Mouse (Mus musculus): Measurements from ENCODE around the gene Pde4d.

Gene Pde4d

DNA sequence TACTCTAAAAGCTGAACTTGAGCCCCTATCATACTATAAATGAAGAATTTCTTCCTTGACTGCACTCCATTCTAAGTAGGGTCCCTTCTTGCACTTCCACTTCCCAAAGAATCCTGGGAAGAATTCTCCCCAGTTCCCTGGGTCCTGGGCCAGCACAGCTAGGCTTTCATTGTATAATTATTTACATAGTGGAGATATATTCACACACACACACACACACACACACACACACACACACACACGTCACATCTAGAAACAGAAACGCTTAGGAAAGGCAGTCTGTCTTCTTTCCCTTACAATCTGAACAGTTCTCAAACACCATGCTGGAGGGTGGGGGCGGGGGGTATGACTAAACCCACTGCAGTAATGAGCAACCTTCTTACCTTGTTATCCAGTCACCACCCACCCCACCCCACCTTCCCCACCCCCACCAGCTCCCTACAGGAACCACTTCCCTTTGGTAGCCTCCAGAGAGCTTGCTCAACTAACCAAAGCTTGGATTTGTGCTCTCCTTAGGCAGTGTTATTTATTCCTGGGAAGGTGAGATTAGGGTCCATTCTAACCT, 868.8 kb downstream of the Pde4d start:
- no peak for DNase-seq

- no peak for DNase-seq
These were observed 876.3 kb downstream of the Pde4d start for GRCm38 (mm10) chr13:109326061-109326460.

DNA sequence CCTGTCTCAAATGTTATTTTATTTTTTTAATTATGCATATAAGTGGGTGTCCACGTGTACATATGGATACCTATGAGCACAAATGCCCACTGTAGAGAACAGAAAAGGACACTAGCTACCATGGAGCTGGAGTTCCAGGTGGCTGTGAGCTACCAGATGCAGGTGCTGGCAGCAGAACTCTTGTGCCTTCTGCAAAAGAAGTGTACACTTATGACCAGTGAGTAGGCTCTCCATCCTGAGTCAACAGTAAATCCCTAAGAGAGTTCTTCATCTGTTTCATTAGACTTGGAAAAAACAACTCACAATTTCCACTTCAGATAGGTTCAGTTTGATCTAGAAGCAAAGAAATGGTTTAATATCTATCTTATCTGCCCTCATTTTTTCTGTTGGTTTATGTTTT, 881.8 kb downstream of the Pde4d start:
- no peak for DNase-seq

- no peak for DNase-seq
These were observed 892.2 kb downstream of the Pde4d start for GRCm38 (mm10) chr13:109341902-109342301.

DNA sequence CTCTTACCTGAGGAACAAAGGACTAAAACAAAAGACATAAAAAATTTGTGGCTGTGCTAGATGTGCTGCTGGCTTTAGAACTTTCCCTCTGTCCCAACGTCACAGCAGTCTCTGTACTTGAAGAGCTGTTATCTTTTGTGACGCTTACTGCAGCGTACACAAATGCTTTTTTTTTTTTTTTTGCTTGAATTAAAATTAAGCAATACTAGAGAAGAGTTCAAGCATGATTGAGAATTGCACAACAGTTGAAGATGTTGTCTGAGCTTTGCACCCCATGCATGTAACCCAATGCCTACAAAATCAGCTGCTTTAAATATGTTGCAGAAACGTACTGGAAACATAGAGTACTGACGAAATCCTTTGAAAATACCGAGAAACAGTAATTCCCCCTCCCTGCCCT, 892.7 kb downstream of the Pde4d start:
- no peak for DNase-seq

- DNase-seq = peak; percentile 68 to 76
These were observed 893.8 kb downstream of the Pde4d start for GRCm38 (mm10) chr13:109343596-109343995.

DNA sequence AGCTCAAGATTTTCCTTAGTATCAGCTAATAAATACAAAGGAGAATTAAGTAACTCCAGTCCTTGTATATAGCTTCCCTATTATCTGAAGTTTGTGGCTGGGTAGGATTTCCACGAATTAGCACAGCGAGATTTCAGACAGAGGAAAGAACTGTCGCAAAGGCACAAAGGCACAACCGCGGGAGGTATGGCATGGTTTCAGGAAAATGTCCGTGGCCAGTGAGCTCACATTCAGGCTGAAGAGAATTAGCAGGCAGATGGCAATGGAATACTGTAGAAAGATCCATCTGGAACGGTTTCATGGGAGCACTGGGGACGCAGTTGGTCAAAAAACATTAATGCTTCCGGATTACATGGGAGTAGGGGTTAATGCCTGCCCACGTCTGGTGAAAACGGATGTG, 898.0 kb downstream of the Pde4d start:
- DNase-seq = peak; percentile 93 to 97

- DNase-seq = no peak
These were observed 898.6 kb downstream of the Pde4d start for GRCm38 (mm10) chr13:109348316-109348715.

DNA sequence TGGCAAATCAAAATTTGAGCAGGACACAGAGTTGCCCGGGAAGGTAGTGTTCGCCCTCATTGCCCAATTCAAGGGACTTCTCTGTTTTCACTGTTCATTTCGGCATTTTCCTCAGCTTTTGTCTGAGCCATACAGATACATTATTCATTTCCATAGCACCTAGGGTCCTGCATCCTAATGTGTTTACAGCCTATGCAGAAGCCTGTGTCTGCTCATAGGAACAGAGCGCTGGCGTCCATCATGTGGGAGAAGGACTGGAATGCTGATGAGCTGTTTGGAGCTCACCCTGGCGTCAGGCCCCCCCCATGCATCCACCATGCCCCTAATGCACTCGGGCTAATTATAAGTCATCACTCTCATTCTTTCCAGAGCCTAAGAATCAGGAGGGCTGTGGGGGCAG, 900.4 kb downstream of the Pde4d start:
- no peak for DNase-seq

GRCm38 (mm10) chr13:109354017-109354416, 904.3 kb downstream of the Pde4d start:
- no peak for DNase-seq

DNA sequence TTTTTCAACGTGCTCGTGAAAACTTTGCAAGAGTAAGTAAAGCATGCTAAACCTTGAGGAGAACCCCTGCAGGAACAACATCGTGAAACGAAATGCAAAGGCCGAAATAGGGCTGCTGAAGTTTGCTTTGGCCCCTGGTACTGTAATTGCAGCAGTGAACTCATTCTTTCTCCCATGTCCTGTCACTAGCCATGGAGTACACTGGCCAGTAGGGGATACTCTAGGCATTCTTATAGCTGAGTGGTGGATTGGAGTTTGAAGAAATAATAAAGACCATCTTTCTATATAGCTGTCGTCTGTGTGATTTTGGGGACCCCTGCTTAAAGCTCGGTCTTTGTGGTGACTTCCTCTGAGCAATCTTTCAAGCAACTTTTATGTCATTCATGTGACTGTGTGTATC, 906.5 kb downstream of the Pde4d start:
- no peak for DNase-seq

DNA sequence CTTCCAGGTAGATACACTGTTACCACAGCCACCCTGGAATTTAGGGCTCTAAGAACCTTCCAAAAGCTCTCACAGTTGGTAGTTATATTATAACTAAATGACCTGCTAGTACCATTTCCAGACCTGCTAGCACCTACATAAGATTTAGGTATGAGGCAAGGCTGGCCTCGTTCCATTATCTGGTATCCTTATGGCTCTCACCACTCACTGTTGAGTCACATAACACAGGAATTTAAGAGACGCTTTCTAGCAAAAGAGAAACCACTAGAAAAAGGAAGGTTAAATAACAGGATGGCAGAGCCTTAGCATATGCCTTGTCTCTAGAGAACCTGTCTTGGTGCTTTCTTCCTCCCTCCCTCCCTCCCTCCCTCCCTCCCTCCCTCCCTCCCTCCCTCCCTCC, 910.2 kb downstream of the Pde4d start:
- DNase-seq = no peak

DNA sequence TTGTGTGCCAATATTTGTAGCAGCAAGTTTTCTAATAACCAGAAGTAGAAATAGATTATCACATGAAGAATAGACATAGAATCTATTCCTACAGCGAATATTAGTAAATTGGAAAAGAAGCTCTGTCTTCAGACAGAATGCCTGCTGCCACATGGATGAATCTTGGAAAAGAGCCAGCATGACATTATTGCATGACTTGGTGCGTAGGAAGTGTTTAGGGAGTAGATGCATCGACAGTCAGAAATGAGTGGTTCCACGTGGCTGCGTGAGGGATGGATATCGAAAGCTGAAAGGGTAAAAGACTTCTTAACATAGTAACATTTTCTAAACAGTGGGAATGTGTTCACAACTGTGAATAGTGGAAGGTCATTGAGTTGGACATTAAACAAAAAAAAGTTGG, 912.6 kb downstream of the Pde4d start:
- no peak for DNase-seq

DNA sequence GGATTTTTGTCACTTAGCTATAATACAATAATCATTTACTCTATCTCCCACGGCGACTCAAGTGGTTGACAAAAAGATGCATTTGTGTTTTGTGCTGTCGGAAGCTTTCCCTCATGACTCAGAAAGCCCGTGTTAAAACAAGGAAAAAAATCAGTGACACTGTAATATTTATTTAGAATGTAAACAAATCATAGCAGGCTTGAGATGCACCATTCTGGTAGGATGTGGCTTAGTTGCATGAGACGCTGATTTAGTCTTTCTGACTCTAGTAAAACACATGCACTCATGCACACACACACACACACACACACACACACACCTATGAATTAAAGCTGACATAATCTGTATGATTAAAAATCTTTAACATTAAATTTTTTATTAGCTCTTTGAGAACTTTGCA, 924.7 kb downstream of the Pde4d start:
- DNase-seq = no peak

DNA sequence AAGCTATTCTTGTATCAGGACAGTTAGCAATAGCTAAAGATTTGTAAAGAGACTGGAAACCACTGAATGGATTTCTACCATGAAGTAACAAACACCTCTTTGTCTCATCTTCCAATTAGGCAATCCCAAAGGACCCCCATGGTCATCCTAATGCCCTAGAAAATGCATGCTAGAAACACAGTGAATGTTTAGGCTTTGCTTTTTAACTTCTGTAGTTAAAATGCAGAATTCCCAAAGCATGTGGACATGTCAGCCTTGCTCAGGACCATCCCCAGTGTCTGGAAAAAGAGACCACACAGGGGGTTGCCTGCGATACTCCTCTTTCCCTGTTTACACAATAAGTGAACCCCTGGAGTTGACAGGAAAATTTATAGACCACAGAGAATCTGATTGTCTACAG, 926.9 kb downstream of the Pde4d start:
- no peak for DNase-seq

DNA sequence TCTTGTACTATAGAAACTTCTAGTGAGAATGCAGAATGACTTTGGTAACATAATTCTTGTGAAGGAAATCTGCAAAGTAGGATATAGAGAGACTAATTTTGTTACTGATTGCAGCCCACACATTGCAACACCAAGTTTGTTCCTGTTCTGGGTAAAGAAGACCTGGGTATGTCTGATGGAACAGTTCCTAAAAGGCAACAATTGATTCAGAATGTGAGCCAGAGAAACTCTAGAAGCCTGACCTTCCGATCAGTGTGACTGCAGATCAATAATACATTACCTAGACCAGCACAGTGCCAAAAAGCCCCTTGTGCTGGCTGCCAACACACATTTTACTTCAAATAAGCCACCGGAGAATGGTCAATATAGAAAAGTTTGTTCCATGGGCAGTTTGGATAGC, 930.4 kb downstream of the Pde4d start:
- no peak for DNase-seq

- peak; percentile 37 to 50 for DNase-seq
These were observed 939.0 kb downstream of the Pde4d start for GRCm38 (mm10) chr13:109388626-109389220.

DNA sequence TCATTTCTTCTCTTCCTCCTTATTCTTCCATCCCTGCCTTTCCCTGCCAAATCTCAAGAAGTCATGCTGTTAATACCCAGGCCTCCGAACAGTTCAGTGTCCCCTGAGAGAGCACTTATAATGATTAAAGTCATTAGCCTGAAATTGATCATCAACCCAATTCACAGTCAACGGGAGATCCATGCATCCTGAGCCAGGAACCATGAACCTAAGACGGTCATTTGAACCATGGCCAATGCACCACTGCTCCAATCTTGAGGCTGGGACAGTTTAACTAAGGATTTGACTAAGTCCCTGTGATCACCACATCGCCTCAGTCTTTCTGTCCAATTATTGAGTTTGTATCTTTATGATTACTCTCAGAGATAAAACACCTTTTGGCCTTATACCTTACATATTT, 952.6 kb downstream of the Pde4d start:
- no peak for DNase-seq

DNA sequence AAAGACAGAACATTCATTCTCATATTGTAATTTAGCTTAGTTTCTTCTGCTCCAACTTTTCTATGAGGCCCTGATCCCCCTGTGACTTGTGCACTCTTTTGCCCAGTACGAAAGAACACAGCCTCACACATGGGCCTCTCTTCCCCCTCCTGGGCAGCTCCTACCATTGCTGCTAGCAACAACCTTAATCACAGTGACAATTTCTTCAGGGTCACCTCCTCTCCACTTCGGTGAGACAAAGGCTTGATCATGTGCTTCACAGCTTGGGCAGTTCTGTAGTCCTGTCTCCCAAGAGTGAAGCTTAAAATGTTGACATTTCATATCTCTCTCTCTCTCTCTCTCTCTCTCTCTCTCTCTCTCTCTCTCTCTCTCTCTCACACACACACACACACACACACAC, 953.2 kb downstream of the Pde4d start:
- DNase-seq = no peak

DNA sequence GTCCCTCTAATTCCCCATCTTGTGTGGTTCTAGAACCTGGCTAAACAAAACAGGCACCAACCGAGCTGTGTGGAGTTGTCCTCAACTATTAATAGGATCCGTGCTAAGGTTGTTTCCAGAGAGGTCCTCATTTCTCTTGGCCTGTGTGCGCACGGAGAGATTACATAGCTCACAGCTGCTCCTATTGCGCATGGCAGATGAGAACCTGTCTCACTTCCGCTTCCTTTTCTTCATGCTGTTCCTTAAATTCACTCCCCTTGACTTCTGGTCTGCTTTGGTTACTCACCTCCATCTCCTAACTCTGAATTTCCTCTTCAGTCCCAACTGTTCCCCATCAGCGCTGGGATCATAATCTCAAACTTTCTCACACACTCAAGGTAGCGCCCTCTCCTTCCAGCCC, 956.6 kb downstream of the Pde4d start:
- DNase-seq = no peak

DNA sequence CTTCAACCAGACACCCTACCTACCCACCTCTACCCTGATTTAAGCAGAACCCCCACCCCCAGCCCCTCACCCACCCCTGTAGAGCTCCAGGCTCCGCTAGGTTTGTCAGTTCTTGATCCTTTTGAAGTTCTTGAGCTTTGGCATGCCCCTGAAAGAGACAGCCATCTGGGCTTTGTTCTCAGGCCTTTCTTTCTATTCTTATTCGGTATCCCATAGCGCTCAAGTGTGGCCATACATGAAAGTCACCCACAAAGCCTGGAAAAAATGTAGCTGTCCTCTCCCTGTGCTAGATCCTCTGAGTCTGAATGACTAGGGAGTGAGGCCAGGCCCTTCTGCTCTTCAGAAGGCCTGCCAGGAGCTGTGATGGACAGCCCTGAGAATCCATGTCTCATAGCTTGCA, 957.6 kb downstream of the Pde4d start:
- no peak for DNase-seq

DNA sequence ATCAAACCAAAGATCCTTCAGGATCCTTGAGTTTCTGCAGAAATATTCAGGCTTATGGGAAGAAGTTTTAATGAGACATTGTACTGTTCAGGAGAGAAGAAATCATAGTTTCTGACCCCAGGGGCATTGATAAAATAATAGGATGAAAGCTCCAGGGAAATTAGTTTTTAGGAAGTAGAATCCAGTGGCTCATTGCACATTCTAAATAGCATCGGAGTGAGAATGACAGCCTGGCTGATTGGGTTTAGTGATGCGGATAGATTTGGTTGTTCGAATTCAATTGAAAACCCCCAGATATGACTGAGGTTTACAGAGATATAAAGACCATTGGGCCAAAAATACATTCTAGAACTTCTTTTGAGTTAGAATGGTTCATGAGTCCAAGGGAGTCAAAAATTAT, 970.7 kb downstream of the Pde4d start:
- no peak for DNase-seq

DNA sequence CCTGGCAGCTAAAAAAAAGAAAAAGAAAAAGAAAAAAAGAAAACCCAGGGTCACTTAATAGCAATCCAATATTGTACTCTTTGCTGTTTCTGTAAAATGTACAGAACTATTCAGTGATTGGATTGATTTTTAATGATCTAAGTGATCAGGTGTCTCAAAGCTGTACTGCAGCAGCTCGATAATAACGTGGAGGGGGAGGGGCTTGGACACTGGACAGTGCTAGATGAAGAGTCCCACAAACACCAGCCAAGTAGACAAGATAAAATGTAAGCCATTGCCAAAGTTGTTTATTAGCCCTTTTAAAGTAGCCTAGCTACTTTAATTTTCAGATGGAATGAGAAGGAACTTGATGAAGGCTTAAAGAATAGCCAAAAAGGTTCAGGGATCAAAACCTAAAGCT, 975.2 kb downstream of the Pde4d start:
- DNase-seq = no peak

DNA sequence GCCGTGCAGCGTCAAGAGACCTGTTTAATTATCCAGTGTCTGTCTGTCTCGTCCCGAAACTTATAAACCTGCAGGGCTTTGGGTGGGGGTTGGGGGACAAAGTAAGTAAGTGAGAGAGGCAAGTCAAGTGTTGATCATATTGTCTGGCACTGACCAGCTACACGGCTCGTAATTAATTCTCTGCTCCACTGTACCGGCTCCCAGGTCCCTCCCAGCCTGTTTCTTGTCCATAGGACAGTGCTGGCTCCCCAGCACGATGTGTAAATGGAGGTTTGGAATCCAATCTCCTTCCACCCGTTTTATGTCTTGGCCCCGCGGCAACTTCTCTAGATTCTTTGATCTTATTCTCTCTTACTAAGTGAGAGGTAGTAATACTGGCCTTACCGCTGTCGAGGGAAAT, 975.8 kb downstream of the Pde4d start:
- DNase-seq = no peak

DNA sequence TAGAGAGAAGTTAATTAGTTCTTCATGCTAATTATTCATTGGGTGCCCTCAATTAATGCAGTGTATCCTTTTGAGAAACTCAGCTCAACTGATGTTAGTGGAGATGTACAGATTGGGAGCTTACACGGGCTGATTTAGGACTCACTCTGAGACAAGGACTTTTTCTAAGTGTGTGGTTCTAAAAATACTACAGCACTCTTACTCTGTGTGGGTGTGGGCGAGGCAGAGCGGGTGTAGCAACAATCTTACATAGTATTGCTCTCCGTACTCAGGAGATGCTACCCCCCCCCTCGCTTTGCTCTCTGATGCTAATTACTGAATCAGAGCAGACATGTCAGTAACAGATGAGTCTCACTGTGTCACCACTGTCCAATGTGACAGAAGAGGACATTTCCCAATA, 976.3 kb downstream of the Pde4d start:
- no peak for DNase-seq

Measured in cerebellum, postnatal 36 days (tissue).